Mouse (Mus musculus) E14TG2a.4 (cell line): ENCODE data around the gene Marc1.

ENCODE experiments used
- CTCF ChIP-seq: conservative IDR thresholded peaks from 2 replicates; pipeline ENCODE4 v1.5.1; 2014; ENCODE audit warnings: low read length
- NANOG ChIP-seq: IDR thresholded peaks from 2 replicates; pipeline ENCODE4 v1.6.1; 2014; ENCODE audit warnings: borderline replicate concordance, low read length, mixed read lengths

- TF ChIP-seq CTCF: peak; percentile 57
- no peak for TF ChIP-seq NANOG
Observed at GRCm38 (mm10) chr1:184737876-184738479, 73.1 kb downstream of the Marc1 start.
